Mouse (Mus musculus) common myeloid progenitor, adult 5-6 weeks (primary cell): ENCODE data around the gene Terb2. TPM values are rescaled to one million over a fixed set of nuclear protein-coding genes. Genes with fewer than 3 reads are reported as not detected.
A peak's percentile ranks its signal among the peaks of the same experiment; 100 is the strongest.

Experiments
- ATAC-seq: replicated peaks from 2 replicates; pipeline ENCODE4 v1.8.0; 2016; ENCODE audit warnings: low read depth, mild to moderate bottlenecking, moderate TSS enrichment, inconsistent platforms; ENCODE audit not compliant: poor library complexity, severe bottlenecking
- total RNA-seq: library from RNA; stranded (forward); fragments of 200-1000, 187-1606 nt; gene quantifications from 2 replicates; pipeline ENCODE4 v1.2.3, GENCODE M21; 2017

Terb2 gene
- total RNA-seq, 1 experiment from 2014 or later = not detected

DNA sequence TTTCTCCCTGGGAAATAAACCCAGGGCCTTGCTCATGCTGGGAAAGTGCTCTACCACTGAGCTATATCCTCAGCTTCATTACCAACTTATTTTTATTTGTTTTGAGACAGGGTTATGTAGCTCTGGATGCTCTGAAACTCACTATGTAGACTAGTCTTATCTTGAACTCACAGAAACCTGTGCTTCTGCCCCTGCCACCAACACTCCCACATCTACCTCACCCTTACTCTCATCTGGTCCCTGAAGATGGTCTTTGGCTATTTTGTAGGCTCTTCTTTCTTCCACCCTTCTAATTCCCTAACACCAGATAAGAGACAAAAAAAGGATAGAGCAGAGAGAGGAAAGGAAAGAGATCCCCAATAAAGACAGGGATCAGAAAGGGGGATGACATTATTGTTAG lies 37.6 kb downstream of the Terb2 start:
- ATAC-seq = no peak

DNA sequence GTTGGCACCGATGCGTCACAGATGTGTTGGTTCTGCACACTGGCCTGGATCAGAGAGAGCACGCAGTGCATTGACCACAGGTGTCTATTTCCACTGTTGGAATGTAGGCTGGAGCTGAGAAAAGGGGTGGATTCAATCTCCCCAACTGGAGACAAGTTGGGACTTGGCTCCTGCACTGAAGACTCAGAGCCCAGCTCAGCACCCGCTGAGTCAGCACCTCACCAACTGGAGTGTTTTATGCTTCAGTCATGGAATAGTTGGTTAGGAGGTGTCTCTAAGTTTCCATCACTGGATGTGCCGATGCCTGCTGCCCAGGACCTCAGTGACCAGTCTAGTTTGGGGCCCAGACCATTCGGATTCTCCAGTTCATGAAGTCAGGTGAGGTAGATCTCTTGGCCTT lies 44.3 kb downstream of the Terb2 start:
- ATAC-seq = no peak

GRCm38 (mm10) chr2:122231616-122232015 lies 45.5 kb downstream of the Terb2 start:
- ATAC-seq = no peak

DNA sequence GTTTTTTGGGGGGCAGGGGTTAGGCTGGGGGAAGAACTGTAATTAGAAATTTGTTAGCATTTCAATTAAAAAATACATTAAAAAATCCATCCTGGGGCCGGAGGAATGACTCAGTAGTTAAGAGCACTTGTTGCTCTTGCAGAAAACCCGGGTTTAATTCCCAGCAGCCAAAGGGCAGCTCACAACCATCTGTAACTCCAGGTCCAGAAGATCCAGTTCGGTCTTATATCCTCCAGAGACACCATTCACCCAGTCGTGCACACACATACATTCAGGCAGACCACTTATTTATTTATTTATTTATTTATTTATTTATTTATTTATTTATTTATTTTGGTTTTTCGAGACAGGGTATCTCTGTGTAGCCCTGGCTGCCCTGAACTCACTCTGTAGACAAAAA lies 47.3 kb downstream of the Terb2 start:
- ATAC-seq = no peak

GRCm38 (mm10) chr2:122233759-122234557 lies 47.9 kb downstream of the Terb2 start:
- ATAC-seq = peak; percentile 49

DNA sequence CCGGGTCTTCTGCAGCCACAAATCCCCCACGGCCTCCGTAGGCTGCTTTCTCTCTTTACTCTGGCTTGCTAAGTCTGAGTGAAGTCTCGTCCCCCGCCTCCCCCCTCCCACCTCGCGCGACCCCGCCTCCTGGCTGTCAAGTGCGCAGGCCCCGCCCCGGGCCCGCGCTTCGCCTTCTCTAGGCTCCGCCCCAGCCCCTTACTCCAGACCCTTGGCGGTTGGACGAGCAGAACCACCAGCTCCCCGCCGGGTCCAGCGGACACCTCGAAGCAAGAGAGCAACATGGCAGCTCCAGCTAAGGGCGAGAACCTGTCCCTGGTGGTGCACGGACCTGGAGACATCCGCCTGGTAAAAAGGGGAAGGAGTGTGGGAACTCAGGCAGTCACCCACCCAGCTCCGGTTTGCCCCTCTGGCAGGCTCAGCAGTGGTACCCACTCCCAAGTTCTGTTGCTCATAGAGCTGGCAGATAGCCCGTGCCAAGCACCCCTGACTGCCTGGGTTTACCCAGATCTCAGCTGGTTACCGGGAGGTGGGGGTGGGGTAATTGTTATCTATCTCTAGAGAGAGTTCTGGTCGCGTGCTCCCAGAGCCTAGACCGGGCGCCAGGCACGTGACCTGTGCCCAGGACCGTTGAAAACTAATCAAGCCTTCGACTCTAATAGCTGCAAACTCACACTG lies 48.7 kb downstream of the Terb2 start, which contains the start of gene Sord:
Gene Sord, plus strand, starts transcription at position 139 of the 678 bp plus-strand sequence.
- ATAC-seq = peak; percentile 82

- peak; percentile 20 for ATAC-seq
Measured at GRCm38 (mm10) chr2:122235425-122235824, 49.4 kb downstream of the Terb2 start.

DNA sequence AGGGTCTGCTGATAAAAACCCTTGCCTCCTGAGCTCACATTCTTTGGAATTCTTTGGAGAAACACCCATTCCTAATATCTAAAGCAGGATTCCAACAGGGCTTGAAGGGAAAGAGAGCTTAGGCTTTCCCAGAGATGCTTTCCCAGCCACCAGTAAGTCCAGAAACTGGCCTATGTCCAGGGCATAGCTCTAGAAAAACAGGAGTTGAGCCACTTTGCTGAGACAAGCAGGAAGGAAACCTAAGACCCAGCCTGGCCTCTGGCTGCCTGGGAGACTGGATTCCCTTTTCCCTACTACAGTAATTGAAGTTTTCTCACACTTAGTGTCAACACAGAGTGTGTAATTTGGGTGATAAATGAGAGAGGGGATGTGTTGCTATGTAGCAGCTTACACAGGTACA lies 50.2 kb downstream of the Terb2 start:
- ATAC-seq = no peak

- ATAC-seq = no peak
Measured at GRCm38 (mm10) chr2:122237891-122238470, 51.9 kb downstream of the Terb2 start.

- ATAC-seq = no peak
Measured at GRCm38 (mm10) chr2:122240735-122241134, 54.7 kb downstream of the Terb2 start.

GRCm38 (mm10) chr2:122241226-122241625 lies 55.2 kb downstream of the Terb2 start:
- no peak for ATAC-seq

GRCm38 (mm10) chr2:122241935-122242334 lies 55.9 kb downstream of the Terb2 start:
- ATAC-seq = no peak

- peak; percentile 95 for ATAC-seq
Measured at GRCm38 (mm10) chr2:122243671-122244131, 57.6 kb downstream of the Terb2 start.

DNA sequence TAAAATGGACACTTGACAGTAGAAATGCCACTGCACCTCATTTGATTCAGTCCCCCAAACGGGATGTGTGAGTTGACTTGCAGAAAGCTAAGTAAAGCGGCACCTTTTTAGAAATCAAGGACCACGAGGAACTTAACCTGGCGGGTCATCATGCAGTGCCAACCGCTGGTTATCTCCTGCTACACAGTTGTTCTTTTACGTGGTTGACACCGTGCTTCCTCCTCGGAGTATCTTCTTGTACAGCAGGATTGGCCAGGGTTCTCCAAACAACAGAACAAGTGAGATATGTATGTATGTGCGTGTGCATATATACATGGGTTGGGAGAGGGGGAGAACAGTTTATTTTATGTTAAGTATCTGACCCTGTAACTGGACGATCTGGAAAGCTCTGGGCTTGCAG lies 61.7 kb downstream of the Terb2 start:
- ATAC-seq = no peak

- ATAC-seq = no peak
Measured at GRCm38 (mm10) chr2:122255997-122256396, 69.9 kb downstream of the Terb2 start.

Other genes starting within 250 kb of the Terb2 start
- gene Ctdspl2, start 230.3 kb upstream of the Terb2 start, total RNA-seq = 72.6 and 94.4 TPM in 2 replicates
- gene Mageb3, start 230.2 kb upstream of the Terb2 start, total RNA-seq = 0.73 TPM in 1 of 2 replicates, not detected in the other
- 42.5 and 44.9 TPM in 2 replicates for gene Eif3j1, start 157.7 kb upstream of the Terb2 start, total RNA-seq
- gene Spg11, start 67.9 kb upstream of the Terb2 start, total RNA-seq = 13.8 and 15.2 TPM in 2 replicates
- 2,084 and 2,334 TPM in 2 replicates for gene B2m, start 38.6 kb upstream of the Terb2 start, total RNA-seq
- not detected in 2 replicates for gene Trim69, start 25.6 kb upstream of the Terb2 start, total RNA-seq
- not detected in 2 replicates for gene Patl2, start 83 bp upstream of the Terb2 start, total RNA-seq
- gene Sord, start 48.5 kb downstream of the Terb2 start, total RNA-seq = 79.5 and 86.8 TPM in 2 replicates
- not detected in 2 replicates for gene Duox2, start 112.2 kb downstream of the Terb2 start, total RNA-seq
- not detected in 2 replicates for gene Duoxa2, start 112.6 kb downstream of the Terb2 start, total RNA-seq
- gene Duoxa1, start 127.5 kb downstream of the Terb2 start, total RNA-seq = 0.18 TPM in 1 of 2 replicates, not detected in the other
- gene Duox1, start 129.4 kb downstream of the Terb2 start, total RNA-seq = not detected in 2 replicates
- 2.8 TPM in 1 of 2 replicates, not detected in the other for gene Shf, start 182.9 kb downstream of the Terb2 start, total RNA-seq
- gene Slc28a2, start 240.2 kb downstream of the Terb2 start, total RNA-seq = 16.4 and 21.4 TPM in 2 replicates